Mouse (Mus musculus) Patski (cell line): Measurements from ENCODE around the gene Hspbap1. TPM values are rescaled to one million over a fixed set of nuclear protein-coding genes. Genes with fewer than 3 reads are reported as not detected.

Experiments used
- ATAC-seq: fragments of 100-300 bp; one replicate; pipeline ENCODE4 v1.8.0; 2021
- CTCF ChIA-PET: fragments of 350-600 bp; sonication (Branson Sonifier 250); formaldehyde crosslinking; loops from one replicate; lab custom pipeline; 2022; ENCODE audit warnings: inconsistent platforms; lab: Charles Lee
- POLR2A ChIA-PET: fragments of 350-600 bp; sonication (Branson Sonifier 250); formaldehyde crosslinking; loops from one replicate; lab custom pipeline; 2022; ENCODE audit warnings: antibody characterized with exemption, inconsistent platforms; lab: Charles Lee
- DNase-seq: peaks from one replicate; pipeline ENCODE4 v3.0.0-alpha.2; 2011; ENCODE audit warnings: low read depth, low spot score
- H3K27me3 ChIP-seq: fragments of 371-371 bp; one replicate; pipeline ENCODE4 v1.5.1; 2021
- CTCF ChIP-seq: fragments of 100-300 bp; IDR thresholded peaks from one replicate; pipeline ENCODE4 v1.5.1; 2021
- in situ Hi-C: fragments of 300-500 bp; cut with MboI; formaldehyde crosslinking; loops from 3 replicates; pipeline ENCODE4 v1.11.1; 2018; ENCODE audit warnings: low pct_unique_long_range_greater_than_20kb, mixed read lengths
- polyA plus RNA-seq: library from polyadenylated mRNA; unstranded; gene quantifications from one replicate; pipeline ENCODE4 v1.2.3, GENCODE M21; 2021

Gene Hspbap1
- polyA plus RNA-seq, 1 experiment from 2014 or later = 14.2 TPM

- DNase-seq (no peak), ATAC-seq (no peak)
- TF ChIP-seq CTCF = peak; percentile 71
- POLR2A ChIA-PET = no interaction called here
- H3K27me3 ChIP-seq = no peaks in the 10 kb centered on the region
- CTCF ChIA-PET = interaction anchor here (1.2 to 2.1 kb wide), 2 partner anchors 13 to 43 kb away, joined by 3 to 6 read pairs; no protein-coding TSS in a partner anchor
- in situ Hi-C loops = no loop called here
Measured at GRCm38 (mm10) chr16:35839680-35840079, 69.5 kb downstream of the Hspbap1 start.

- TF ChIP-seq CTCF = no peak
- CTCF ChIA-PET = interaction anchor here (1.7 kb wide), 1 partner anchor 15 kb away, joined by 5 read pairs; no protein-coding TSS in a partner anchor
- in situ Hi-C loops = no loop called here
- H3K27me3 ChIP-seq = no peaks in the 10 kb centered on the region
- ATAC-seq (no peak), DNase-seq (no peak)
- POLR2A ChIA-PET = no interaction called here
Measured at GRCm38 (mm10) chr16:35847138-35847537, 77.0 kb downstream of the Hspbap1 start.

- no peak for TF ChIP-seq CTCF
- no peak for ATAC-seq
- POLR2A ChIA-PET = interaction anchor here (0.5 kb wide), 1 partner anchor 62 kb away, joined by 3 read pairs; no protein-coding TSS in a partner anchor
- in situ Hi-C loops = loop anchor here (25.0 kb wide), 1 partner anchor 606 kb away; the partner anchor contains the start of gene Stfa3
- no peaks in the 10 kb centered on the region for H3K27me3 ChIP-seq
- no peak for DNase-seq
- CTCF ChIA-PET = no interaction called here
Measured at GRCm38 (mm10) chr16:35855846-35856245, 85.7 kb downstream of the Hspbap1 start.

GRCm38 (mm10) chr16:35856766-35857165 is 86.6 kb downstream of the Hspbap1 start:
- in situ Hi-C loops = loop anchor here (25.0 kb wide), 1 partner anchor 606 kb away; the partner anchor contains the start of gene Stfa3
- ChIA-PET POLR2A (no interaction called here), CTCF (no interaction called here)
- H3K27me3 ChIP-seq = no peaks in the 10 kb centered on the region
- ATAC-seq = no peak
- no peak for DNase-seq
- TF ChIP-seq CTCF = no peak

GRCm38 (mm10) chr16:35860236-35860635 is 90.1 kb downstream of the Hspbap1 start:
- in situ Hi-C loops = loop anchor here (25.0 kb wide), 1 partner anchor 602 kb away; the partner anchor contains the start of gene Stfa3
- POLR2A ChIA-PET = no interaction called here
- TF ChIP-seq CTCF = no peak
- CTCF ChIA-PET = no interaction called here
- no peak for ATAC-seq
- no peaks in the 10 kb centered on the region for H3K27me3 ChIP-seq
- no peak for DNase-seq

GRCm38 (mm10) chr16:35862057-35862456 is 91.9 kb downstream of the Hspbap1 start:
- in situ Hi-C loops = loop anchor here (25.0 kb wide), 1 partner anchor 600 kb away; the partner anchor contains the start of gene Stfa3
- DNase-seq = no peak
- H3K27me3 ChIP-seq = no peaks in the 10 kb centered on the region
- ATAC-seq = no peak
- POLR2A ChIA-PET = no interaction called here
- TF ChIP-seq CTCF = peak; percentile 68
- CTCF ChIA-PET = interaction anchor here (0.8 to 2.1 kb wide), 3 partner anchors 13 to 53 kb away, joined by 3 to 5 read pairs (median 3); no protein-coding TSS in a partner anchor

- ATAC-seq (no peak), DNase-seq (no peak)
- in situ Hi-C loops = loop anchor here (25.0 kb wide), 1 partner anchor 595 kb away; the partner anchor contains the start of gene Stfa3
- CTCF ChIA-PET = no interaction called here
- POLR2A ChIA-PET = no interaction called here
- no peak for TF ChIP-seq CTCF
- H3K27me3 ChIP-seq = no peaks in the 10 kb centered on the region
Measured at GRCm38 (mm10) chr16:35867726-35868125, 97.6 kb downstream of the Hspbap1 start.

GRCm38 (mm10) chr16:35869126-35869525 is 99.0 kb downstream of the Hspbap1 start:
- in situ Hi-C loops = loop anchor here (25.0 kb wide), 1 partner anchor 593 kb away; the partner anchor contains the start of gene Stfa3
- TF ChIP-seq CTCF = peak; percentile 61
- peak; percentile 69 for ATAC-seq
- POLR2A ChIA-PET = no interaction called here
- peak; percentile 58 for DNase-seq
- CTCF ChIA-PET = interaction anchor here (0.7 to 1.2 kb wide), 3 partner anchors 33 to 70 kb away, joined by 3 read pairs; no protein-coding TSS in a partner anchor
- peaks cover 1% of the 10 kb centered on the region for H3K27me3 ChIP-seq

- TF ChIP-seq CTCF = no peak
- ChIA-PET POLR2A (no interaction called here), CTCF (interaction anchor here (1.2 kb wide), 1 partner anchor 32 kb away, joined by 3 read pairs; no protein-coding TSS in a partner anchor)
- ATAC-seq (no peak), DNase-seq (no peak)
- H3K27me3 ChIP-seq = peaks cover 3% of the 10 kb centered on the region
- in situ Hi-C loops = loop anchor here (5.0 to 25.0 kb wide), 2 partner anchors 68 to 593 kb away; partner anchors contain the start of genes Dtx3l, Parp9 and Stfa3
Measured at GRCm38 (mm10) chr16:35869656-35870055, 99.5 kb downstream of the Hspbap1 start.

GRCm38 (mm10) chr16:35870581-35871047 is 100.4 kb downstream of the Hspbap1 start:
- in situ Hi-C loops = loop anchor here (5.0 to 25.0 kb wide), 2 partner anchors 67 to 592 kb away; partner anchors contain the start of genes Dtx3l, Parp9 and Stfa3
- DNase-seq = no peak
- peaks cover 3% of the 10 kb centered on the region for H3K27me3 ChIP-seq
- CTCF ChIA-PET = interaction anchor here (0.8 kb wide), 1 partner anchor 69 kb away, joined by 3 read pairs; the partner anchor contains the start of gene Dtx3l
- ATAC-seq = peak; percentile 32
- no peak for TF ChIP-seq CTCF
- POLR2A ChIA-PET = no interaction called here
